Mouse (Mus musculus): ENCODE data around the gene Mief1. TPM values are rescaled to one million over a fixed set of nuclear protein-coding genes. Genes with fewer than 3 reads are reported as not detected.
A peak's percentile ranks its signal among the peaks of the same experiment; 100 is the strongest.

Gene Mief1
- polyA plus RNA-seq, 1 experiment from 2014 or later: 37.7 TPM

DNA sequence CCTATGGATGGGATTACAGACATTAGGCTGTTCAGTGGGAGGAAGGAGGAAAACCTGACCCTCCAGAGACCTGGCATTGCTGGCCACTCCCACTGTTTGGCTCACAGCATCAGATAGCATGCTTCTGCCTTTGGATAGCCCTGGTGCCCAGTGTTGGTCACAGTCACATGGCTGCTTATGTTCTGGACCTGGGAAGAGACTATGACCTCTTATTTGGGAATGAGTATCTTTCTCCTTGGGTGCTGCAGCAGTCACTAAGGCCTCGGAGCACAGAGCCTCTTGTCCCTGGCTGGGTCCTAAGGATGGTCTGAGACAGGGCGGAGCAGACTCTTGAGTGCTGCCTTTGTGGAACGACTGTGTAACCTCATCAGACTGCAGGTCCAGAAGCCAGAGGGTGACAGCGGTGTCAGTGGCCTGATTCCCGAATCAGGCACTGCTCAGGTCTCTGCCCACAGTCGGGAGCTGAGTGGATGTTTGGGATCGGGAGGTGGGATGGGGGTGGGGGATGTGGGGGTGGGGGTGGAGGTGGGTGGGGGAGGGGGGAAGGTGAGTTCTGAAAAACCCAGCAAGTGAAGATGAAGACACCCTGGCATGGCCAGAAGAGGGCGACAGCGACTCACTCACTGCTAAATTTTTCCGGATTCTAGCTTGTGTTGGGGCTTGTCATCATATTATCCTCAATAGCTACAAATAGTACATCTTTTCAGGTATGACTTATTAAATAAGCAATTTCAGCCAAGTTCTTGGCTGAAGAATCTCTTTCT is 17.9 kb upstream of the Mief1 start:
- H3K4me2 ChIP-seq: no peak overlapping the region
- no peak overlapping the region for H3K9ac ChIP-seq
- no peak for ATAC-seq (ENCODE audit: low FRiP score)
- H3K27me3 ChIP-seq: no peaks in the 10 kb centered on the region
- H3K36me3 ChIP-seq: peaks cover 48% of the 10 kb centered on the region
- H3K4me3 ChIP-seq: no peak overlapping the region
- H3K9me3 ChIP-seq: no peaks in the 10 kb centered on the region
- H3K27ac ChIP-seq: no peak overlapping the region
- 23% methylated on average over 10 of the region's 10 CpGs for WGBS
- peaks cover 10% of the 10 kb centered on the region; the same call in 1 of the 2 replicates for H3K4me1 ChIP-seq (replicated peaks)

DNA sequence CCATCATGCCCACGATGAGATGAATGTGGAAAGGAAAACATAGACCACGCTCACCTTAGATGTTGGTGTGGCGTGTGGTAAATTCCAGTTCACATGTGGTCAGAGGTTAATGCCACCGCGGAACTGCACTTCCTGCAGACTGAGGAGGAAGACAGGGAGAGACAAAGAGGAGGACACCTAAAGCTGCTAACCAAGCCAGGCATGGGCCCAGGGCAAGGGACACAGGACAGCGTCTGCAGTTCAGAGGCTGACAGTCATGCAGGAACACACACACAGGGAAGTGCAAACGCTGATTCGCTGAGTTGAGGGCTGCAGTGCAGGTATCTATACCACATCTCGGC is 17.4 kb upstream of the Mief1 start:
- Histone ChIP-seq H3K9ac (no peak overlapping the region), H3K4me1 (replicated peaks) (peaks cover 10% of the 10 kb centered on the region; the same call in 1 of the 2 replicates), H3K27ac (no peak overlapping the region), H3K9me3 (no peaks in the 10 kb centered on the region), H3K27me3 (no peaks in the 10 kb centered on the region), H3K4me2 (no peak overlapping the region), H3K4me3 (no peak overlapping the region), H3K36me3 (peaks cover 42% of the 10 kb centered on the region)
- 71% methylated on average over 9 of the region's 9 CpGs for WGBS
- ATAC-seq (ENCODE audit: low FRiP score): no peak

DNA sequence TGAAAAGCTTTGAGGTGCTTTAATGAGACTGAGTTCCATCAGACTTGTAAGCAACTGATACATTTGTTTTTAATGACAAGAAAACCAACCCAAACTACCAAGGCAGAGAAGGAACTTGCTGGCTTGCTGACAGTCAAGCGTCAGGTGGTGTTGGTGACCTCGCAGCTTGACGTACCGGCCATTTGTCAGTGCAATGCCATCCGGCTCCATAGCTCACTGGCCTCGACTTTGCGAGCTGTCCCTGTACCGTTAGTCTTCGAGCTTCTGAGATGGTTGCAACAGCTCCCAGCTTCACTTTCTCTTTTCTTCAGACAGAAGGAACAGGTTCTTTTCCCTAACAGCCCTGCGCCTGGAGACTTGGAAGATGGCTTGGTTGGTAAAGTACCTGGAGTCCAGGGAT is 16.3 kb upstream of the Mief1 start:
- peaks cover 10% of the 10 kb centered on the region; the same call in 1 of the 2 replicates for H3K4me1 ChIP-seq (replicated peaks)
- H3K27me3 ChIP-seq: no peaks in the 10 kb centered on the region
- H3K9ac ChIP-seq: no peak overlapping the region
- no peak overlapping the region for H3K27ac ChIP-seq
- no peak for ATAC-seq (ENCODE audit: low FRiP score)
- no peak overlapping the region for H3K4me2 ChIP-seq
- H3K9me3 ChIP-seq: no peaks in the 10 kb centered on the region
- 93% methylated on average over 10 of the region's 10 CpGs for WGBS
- peaks cover 32% of the 10 kb centered on the region for H3K36me3 ChIP-seq
- no peak overlapping the region for H3K4me3 ChIP-seq

DNA sequence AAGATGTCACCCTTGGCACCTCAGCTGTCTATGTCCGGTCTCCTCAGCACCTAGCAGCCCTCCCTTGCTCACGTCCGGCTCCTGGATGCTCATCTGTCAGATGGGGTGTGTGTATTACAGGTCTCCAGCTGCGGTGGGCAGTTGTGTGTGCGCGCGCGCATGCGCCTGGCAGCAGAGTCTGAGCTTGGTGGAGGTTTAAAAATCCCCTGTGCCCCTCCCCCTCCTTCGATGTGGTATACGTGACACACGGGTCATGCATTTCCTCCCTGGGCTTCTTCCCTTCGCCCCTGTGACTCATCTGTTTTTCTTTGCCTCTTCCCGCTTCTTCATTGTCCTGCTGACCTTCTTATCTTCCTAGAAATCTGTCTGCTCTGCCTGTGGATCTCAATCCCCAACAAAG is 14.6 kb upstream of the Mief1 start:
- Histone ChIP-seq H3K4me2 (0 out of 2 replicates have a peak overlapping the region, but pooled peaks have one; percentile 10), H3K27ac (no peak overlapping the region), H3K4me3 (no peak overlapping the region), H3K4me1 (replicated peaks) (peaks cover 10% of the 10 kb centered on the region; the same call in 1 of the 2 replicates), H3K36me3 (peaks cover 15% of the 10 kb centered on the region), H3K9ac (no peak overlapping the region), H3K9me3 (no peaks in the 10 kb centered on the region), H3K27me3 (no peaks in the 10 kb centered on the region)
- 65% methylated on average over 14 of the region's 14 CpGs for WGBS
- no peak for ATAC-seq (ENCODE audit: low FRiP score)

DNA sequence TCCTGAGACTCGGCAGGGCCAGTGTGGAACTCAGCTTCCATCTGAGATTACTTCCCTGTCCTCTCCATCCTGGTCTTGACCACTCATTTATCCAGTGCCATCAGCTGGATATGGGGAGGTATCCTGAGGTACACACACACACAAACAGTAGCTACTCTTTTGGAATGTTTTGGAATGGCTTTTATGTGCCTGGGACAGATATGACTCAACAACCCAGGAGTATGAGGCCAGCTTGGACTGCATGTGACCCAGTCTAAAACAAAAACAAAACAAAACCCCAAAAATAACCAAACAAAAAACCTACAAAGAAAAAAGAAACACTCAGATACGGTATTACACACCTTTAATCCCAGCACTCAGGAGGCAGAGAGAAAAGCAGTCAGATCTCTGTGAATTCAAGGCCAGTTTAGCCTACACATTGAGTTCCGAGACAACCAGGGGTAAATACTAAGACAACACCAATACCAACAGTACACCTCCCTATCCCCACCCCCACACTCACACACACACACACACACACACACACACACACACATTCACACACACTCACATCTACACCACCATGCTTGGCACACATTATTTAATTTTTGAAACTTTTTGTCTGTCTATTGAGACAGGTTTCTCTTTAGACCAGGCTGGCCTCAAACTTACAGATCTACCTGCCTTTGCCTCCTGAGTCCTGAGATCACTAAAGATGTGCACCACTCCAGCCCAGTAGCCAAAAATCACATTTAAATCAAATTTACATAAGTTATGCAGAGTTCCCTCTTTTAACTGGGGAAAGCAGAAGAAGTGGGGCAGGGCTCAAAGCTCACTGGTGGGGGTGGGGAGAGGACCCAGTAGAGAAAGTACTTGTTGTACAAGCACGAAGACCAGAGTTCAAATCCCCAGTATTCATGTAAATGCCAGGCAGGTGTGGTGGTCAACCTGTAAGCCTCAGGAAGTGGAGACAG is 13.8 kb upstream of the Mief1 start:
- no peaks in the 10 kb centered on the region for H3K27me3 ChIP-seq
- no peak overlapping the region for H3K27ac ChIP-seq
- 70% methylated on average over 4 of the region's 4 CpGs for WGBS
- H3K4me3 ChIP-seq: no peak overlapping the region
- H3K4me1 ChIP-seq (replicated peaks): peaks cover 10% of the 10 kb centered on the region; the same call in 1 of the 2 replicates
- H3K36me3 ChIP-seq: peaks cover 7% of the 10 kb centered on the region; the same call in 1 of the 2 replicates
- no peak overlapping the region for H3K9ac ChIP-seq
- no peaks in the 10 kb centered on the region for H3K9me3 ChIP-seq
- no peak overlapping the region for H3K4me2 ChIP-seq
- no peak for ATAC-seq (ENCODE audit: low FRiP score)

DNA sequence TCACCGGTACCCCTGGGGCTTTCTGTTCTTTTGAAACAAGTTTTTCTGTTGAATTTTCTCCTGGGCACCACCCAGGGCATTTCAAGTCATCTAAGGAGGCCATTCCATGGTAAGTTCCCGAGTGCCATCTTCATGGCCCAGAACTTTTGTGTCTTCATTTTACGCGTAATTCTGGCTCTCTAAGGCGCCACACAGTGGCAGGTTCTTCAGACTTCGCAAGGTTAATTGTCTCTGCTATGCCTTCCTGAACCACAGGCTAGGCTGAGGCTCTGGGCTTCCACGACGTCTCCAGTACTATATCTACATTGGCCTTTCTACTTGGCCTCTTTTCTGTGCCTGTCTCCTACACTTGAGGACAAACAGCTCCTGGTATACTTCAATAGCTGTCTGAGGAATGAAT is 12.8 kb upstream of the Mief1 start:
- no peak overlapping the region for H3K9ac ChIP-seq
- no peaks in the 10 kb centered on the region for H3K27me3 ChIP-seq
- 0 out of 2 replicates have a peak, but pooled peaks cover 6% of the 10 kb centered on the region for H3K36me3 ChIP-seq
- no peak for ATAC-seq (ENCODE audit: low FRiP score)
- H3K9me3 ChIP-seq: no peaks in the 10 kb centered on the region
- no peak overlapping the region for H3K27ac ChIP-seq
- WGBS: 72% methylated on average over 8 of the region's 8 CpGs
- H3K4me2 ChIP-seq: no peak overlapping the region
- peaks cover 7% of the 10 kb centered on the region; the same call in 1 of the 2 replicates for H3K4me1 ChIP-seq (replicated peaks)
- H3K4me3 ChIP-seq: no peak overlapping the region

DNA sequence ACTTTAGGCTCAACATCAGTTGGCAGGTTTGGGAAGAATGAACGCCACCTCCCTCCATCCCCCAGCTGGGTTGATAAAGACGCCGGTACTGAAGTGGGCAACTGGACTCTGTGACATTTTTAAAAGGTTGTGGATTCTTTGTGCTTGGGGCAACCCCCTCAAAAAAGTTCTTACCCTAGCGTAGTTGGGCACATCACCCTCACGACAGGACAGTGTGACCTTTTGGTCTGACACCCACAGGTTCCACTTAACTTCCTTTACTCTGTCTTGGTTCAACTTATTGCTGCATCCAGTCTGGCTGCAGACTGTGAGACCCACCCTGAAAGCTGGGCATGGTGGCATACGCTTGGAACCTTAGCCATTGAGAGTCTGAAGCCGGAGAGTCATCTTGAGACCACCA is 10.1 kb upstream of the Mief1 start:
- WGBS: 90% methylated on average over 7 of the region's 7 CpGs
- Histone ChIP-seq H3K27ac (no peak overlapping the region), H3K27me3 (no peaks in the 10 kb centered on the region), H3K4me1 (replicated peaks) (peaks cover 12% of the 10 kb centered on the region; the same call in 1 of the 2 replicates), H3K9me3 (no peaks in the 10 kb centered on the region), H3K4me3 (no peak overlapping the region), H3K9ac (no peak overlapping the region), H3K4me2 (no peak overlapping the region), H3K36me3 (no peaks in the 10 kb centered on the region)
- no peak for ATAC-seq (ENCODE audit: low FRiP score)

DNA sequence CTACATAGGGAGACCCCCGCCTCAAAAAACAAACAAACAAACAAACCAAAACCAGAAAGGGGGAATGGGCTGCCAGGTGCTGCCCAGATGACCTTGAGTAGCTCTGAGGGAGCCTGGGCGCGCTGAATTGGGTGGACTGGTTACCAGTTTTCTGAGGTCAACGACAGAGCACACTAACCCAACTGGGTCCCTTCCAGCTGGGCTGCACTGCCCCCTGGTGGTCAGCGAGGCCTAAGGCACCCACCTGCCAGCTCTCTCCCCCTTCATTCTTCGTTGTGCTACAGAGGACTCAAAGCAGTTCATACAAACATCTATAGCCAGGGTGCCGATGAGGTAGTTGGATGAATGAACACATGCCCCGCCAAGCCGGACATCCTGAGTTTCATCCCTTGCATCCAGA is 8.6 kb upstream of the Mief1 start:
- Histone ChIP-seq H3K27me3 (no peaks in the 10 kb centered on the region), H3K27ac (no peak overlapping the region), H3K4me1 (replicated peaks) (peaks cover 5% of the 10 kb centered on the region; the same call in 1 of the 2 replicates), H3K36me3 (no peaks in the 10 kb centered on the region), H3K9ac (no peak overlapping the region), H3K9me3 (no peaks in the 10 kb centered on the region), H3K4me2 (no peak overlapping the region), H3K4me3 (no peak overlapping the region)
- 26% methylated on average over 9 of the region's 9 CpGs for WGBS
- no peak for ATAC-seq (ENCODE audit: low FRiP score)

DNA sequence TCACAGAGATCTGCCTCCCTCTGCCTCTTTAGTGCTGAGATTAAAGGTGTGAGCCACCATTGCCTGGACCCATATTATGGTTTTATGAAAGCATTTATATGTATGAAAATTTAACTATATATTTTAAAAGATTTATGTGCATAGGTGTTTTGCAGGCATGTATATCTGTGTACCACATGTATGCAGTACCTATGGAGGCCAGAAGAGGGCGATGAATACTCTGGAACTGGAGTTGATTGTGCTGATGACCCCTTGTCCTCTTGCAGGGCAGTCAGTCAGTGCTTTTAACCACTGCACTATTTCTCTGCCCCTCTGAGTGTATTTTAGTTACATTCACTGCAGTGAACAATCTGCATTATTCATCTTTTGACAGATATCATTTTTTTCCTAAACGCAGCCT is 8.0 kb upstream of the Mief1 start:
- no peak for ATAC-seq (ENCODE audit: low FRiP score)
- Histone ChIP-seq H3K4me3 (no peak overlapping the region), H3K36me3 (no peaks in the 10 kb centered on the region), H3K9ac (no peak overlapping the region), H3K4me1 (replicated peaks) (peaks cover 5% of the 10 kb centered on the region; the same call in 1 of the 2 replicates), H3K9me3 (no peaks in the 10 kb centered on the region), H3K27me3 (no peaks in the 10 kb centered on the region), H3K27ac (no peak overlapping the region), H3K4me2 (no peak overlapping the region)
- WGBS: 46% methylated on average over 2 of the region's 2 CpGs

DNA sequence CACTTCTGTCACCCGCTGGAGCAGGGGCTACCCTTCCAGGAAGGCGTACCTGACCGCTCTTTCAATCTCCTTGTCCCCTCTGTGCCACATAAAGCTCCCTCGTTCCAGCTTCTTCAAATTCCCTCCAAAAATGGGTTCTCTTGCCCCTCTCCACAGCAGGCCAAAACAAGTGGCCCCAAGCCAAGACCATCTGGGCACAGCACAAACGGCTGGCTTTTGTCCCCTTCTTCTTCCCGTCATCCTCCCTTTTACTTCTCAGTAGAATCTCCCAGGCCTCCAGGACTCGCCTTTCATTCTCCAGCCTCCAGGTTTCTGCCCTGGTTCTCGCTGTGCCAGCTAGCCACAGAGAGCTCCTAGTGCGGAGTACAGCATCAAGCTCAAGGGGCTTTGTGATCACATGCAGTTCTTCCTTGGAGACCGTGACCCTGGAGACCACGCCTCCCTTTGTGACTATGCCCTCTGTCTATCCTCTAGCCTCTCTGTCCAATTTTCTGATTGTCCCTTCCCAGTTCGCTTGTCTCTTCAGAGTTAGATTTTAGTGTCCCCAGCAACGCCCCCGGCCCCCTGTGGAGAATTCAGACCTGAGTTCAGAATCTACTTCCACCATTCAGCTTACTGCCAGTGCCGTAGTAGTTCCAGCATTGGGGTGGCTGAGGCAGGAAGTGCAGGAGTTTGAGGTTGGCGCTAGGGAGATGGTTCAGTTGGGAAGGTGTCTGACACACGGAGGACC is 5.6 kb upstream of the Mief1 start:
- H3K9ac ChIP-seq: peak overlapping the region; percentile 43
- H3K27me3 ChIP-seq: no peaks in the 10 kb centered on the region
- 57% methylated on average over 17 of the region's 17 CpGs for WGBS
- no peak overlapping the region for H3K4me2 ChIP-seq
- peaks cover 8% of the 10 kb centered on the region; the same call in 1 of the 2 replicates for H3K4me1 ChIP-seq (replicated peaks)
- no peak overlapping the region for H3K4me3 ChIP-seq
- ATAC-seq (ENCODE audit: low FRiP score): no peak
- no peaks in the 10 kb centered on the region for H3K9me3 ChIP-seq
- H3K27ac ChIP-seq: 0 out of 2 replicates have a peak overlapping the region, but pooled peaks have one; percentile 4
- H3K36me3 ChIP-seq: no peaks in the 10 kb centered on the region

DNA sequence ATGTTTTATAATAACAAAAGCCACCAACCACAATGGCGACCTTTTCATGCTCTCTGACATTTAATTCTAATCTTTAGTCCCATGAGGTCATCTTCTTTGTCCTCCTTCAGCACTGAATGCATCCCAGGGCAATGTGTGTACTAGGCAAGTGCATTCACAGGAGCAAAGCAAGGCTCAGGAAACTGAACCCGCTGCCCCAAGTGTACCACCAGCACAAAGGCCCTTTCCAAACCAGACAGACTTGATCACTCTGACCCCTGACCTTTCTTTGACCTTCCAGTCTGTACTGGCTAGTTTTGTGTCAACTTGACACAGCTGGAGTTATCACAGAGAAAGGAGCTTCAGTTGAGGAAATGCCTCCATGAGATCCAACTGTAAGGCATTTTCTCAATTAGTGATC is 1.5 kb upstream of the Mief1 start:
- Histone ChIP-seq H3K9me3 (no peaks in the 10 kb centered on the region), H3K4me1 (replicated peaks) (peaks cover 24% of the 10 kb centered on the region), H3K27me3 (no peaks in the 10 kb centered on the region), H3K36me3 (peaks cover 17% of the 10 kb centered on the region), H3K4me2 (no peak overlapping the region), H3K27ac (no peak overlapping the region), H3K4me3 (no peak overlapping the region), H3K9ac (no peak overlapping the region)
- ATAC-seq (ENCODE audit: low FRiP score): no peak
- 34% methylated on average over 2 of the region's 2 CpGs for WGBS

DNA sequence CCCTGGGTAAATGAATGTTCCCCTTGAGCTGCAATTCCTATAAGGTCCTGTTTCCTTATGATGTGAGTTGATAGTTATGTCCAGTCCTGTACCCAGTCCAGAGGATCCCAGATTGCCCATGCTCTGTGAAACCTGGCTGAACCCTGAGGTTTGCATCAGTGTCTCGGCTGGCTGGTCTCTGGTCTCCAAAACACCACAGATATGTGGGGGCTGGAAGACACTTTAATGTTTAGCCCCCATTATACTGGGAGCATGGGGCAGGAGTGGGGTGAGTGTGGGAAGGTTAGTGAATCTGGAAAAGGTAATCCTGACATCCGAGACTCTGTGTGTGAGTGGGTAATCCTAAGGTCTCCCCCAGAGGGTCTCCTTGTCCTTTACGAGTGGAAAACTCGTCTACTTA is 765 bp upstream of the Mief1 start:
- H3K9ac ChIP-seq: no peak overlapping the region
- peak overlapping the region; percentile 91 for H3K4me2 ChIP-seq
- H3K4me1 ChIP-seq (replicated peaks): peaks cover 22% of the 10 kb centered on the region
- ATAC-seq (ENCODE audit: low FRiP score): 0 out of 2 replicates have a peak, but pooled peaks have one; percentile 26
- H3K27ac ChIP-seq: peak overlapping the region; percentile 87
- peaks cover 22% of the 10 kb centered on the region for H3K36me3 ChIP-seq
- no peaks in the 10 kb centered on the region for H3K9me3 ChIP-seq
- 65% methylated on average over 4 of the region's 4 CpGs for WGBS
- H3K4me3 ChIP-seq: no peak overlapping the region
- H3K27me3 ChIP-seq: no peaks in the 10 kb centered on the region
